Mouse (Mus musculus): ENCODE data around the gene Zfp872. TPM values are rescaled to one million over a fixed set of nuclear protein-coding genes. Genes with fewer than 3 reads are reported as not detected.

The Zfp872 gene
- total and polyA plus RNA-seq, 2 experiments = 0.07 to 0.09 TPM

DNA sequence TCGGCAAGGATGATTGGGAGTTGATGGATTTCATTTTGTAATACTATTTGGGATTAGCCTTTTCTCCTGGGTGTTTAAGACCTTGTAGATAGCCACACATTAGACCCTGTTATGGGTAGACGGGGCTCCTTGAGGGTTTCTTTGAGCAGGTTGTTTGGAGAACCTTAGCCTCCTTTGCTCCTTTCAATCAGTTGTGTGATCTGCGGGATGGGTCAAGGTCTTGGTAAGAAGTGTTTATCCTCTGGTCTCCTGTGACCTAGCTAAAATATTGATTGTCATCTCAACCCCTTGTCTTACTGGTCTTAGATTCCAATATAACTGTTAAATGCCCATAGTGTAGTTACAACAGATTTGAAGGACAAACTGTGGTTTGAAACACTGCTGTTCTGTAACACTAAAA, 42.2 kb downstream of the Zfp872 start:
- Histone ChIP-seq H3K27ac (replicated peaks; ENCODE audit: insufficient read depth, low read depth, low read length) (peak overlapping the region; percentile 64), H3K79me2 (ENCODE audit: control insufficient read depth, insufficient read depth, low read length) (peaks cover 25% of the 10 kb centered on the region; the same call in 1 of the 2 replicates), H3K4me3 (ENCODE audit: insufficient read depth, low read depth, low read length) (peak overlapping the region; percentile 13; the same call in 1 of the 2 replicates), H3K9ac (ENCODE audit: low read depth, low read length) (peak overlapping the region; percentile 49; the same call in 1 of the 2 replicates), H3K36me3 (ENCODE audit: control insufficient read depth, insufficient read depth, low read length) (peaks cover 3% of the 10 kb centered on the region), H3K4me1 (ENCODE audit: control insufficient read depth, insufficient read depth, low read length) (peaks cover 10% of the 10 kb centered on the region), H3K27me3 (ENCODE audit: control insufficient read depth, insufficient read depth, low read length) (no peaks in the 10 kb centered on the region)
- peak; percentile 73 for DNase-seq (ENCODE audit: extremely low read depth, low read depth, low spot score)
- TF ChIP-seq CTCF (IDR thresholded peaks at IDR 0.05; ENCODE audit: low read depth, low read length) = no peak
- no peak for TF ChIP-seq POLR2A (IDR thresholded peaks at IDR 0.05; ENCODE audit: extremely low read depth, insufficient read depth, low read length)
- 23% methylated on average over 3 of the region's 3 CpGs for WGBS

GRCm38 (mm10) chr9:22230556-22230955, 42.7 kb downstream of the Zfp872 start:
- Histone ChIP-seq H3K4me3 (ENCODE audit: insufficient read depth, low read depth, low read length) (no peak overlapping the region), H3K79me2 (ENCODE audit: control insufficient read depth, insufficient read depth, low read length) (peaks cover 29% of the 10 kb centered on the region; the same call in 1 of the 2 replicates), H3K27me3 (ENCODE audit: control insufficient read depth, insufficient read depth, low read length) (no peaks in the 10 kb centered on the region), H3K9ac (ENCODE audit: low read depth, low read length) (no peak overlapping the region), H3K4me1 (ENCODE audit: control insufficient read depth, insufficient read depth, low read length) (peaks cover 10% of the 10 kb centered on the region), H3K36me3 (ENCODE audit: control insufficient read depth, insufficient read depth, low read length) (peaks cover 8% of the 10 kb centered on the region), H3K27ac (replicated peaks; ENCODE audit: insufficient read depth, low read depth, low read length) (no peak overlapping the region; the same call in 1 of the 2 replicates)
- TF ChIP-seq POLR2A (IDR thresholded peaks at IDR 0.05; ENCODE audit: extremely low read depth, insufficient read depth, low read length) (no peak), CTCF (IDR thresholded peaks at IDR 0.05; ENCODE audit: low read depth, low read length) (no peak)
- peak; percentile 70 for DNase-seq (ENCODE audit: extremely low read depth, low read depth, low spot score)

GRCm38 (mm10) chr9:22240001-22240400, 52.1 kb downstream of the Zfp872 start:
- TF ChIP-seq CTCF (IDR thresholded peaks at IDR 0.05; ENCODE audit: low read depth, low read length) (no peak), POLR2A (IDR thresholded peaks at IDR 0.05; ENCODE audit: extremely low read depth, insufficient read depth, low read length) (no peak)
- no peak overlapping the region for H3K27ac ChIP-seq (replicated peaks; ENCODE audit: insufficient read depth, low read depth, low read length)
- DNase-seq (ENCODE audit: extremely low read depth, low read depth, low spot score) = no peak
- peaks cover 80% of the 10 kb centered on the region for H3K36me3 ChIP-seq (ENCODE audit: control insufficient read depth, insufficient read depth, low read length)
- no peak overlapping the region for H3K9ac ChIP-seq (ENCODE audit: low read depth, low read length)
- no peak overlapping the region for H3K4me3 ChIP-seq (ENCODE audit: insufficient read depth, low read depth, low read length)
- 99% methylated on average over 4 of the region's 4 CpGs for WGBS
- H3K79me2 ChIP-seq (ENCODE audit: control insufficient read depth, insufficient read depth, low read length) = peaks cover 5% of the 10 kb centered on the region; the same call in 1 of the 2 replicates
- no peaks in the 10 kb centered on the region for H3K4me1 ChIP-seq (ENCODE audit: control insufficient read depth, insufficient read depth, low read length)
- H3K27me3 ChIP-seq (ENCODE audit: control insufficient read depth, insufficient read depth, low read length) = no peaks in the 10 kb centered on the region

- DNase-seq (ENCODE audit: extremely low read depth, low read depth, low spot score) = no peak
- no peaks in the 10 kb centered on the region for H3K27me3 ChIP-seq (ENCODE audit: control insufficient read depth, insufficient read depth, low read length)
- no peaks in the 10 kb centered on the region; the same call in 1 of the 2 replicates for H3K4me1 ChIP-seq (ENCODE audit: control insufficient read depth, insufficient read depth, low read length)
- H3K4me3 ChIP-seq (ENCODE audit: insufficient read depth, low read depth, low read length) = no peak overlapping the region
- peaks cover 44% of the 10 kb centered on the region for H3K36me3 ChIP-seq (ENCODE audit: control insufficient read depth, insufficient read depth, low read length)
- no peak overlapping the region for H3K27ac ChIP-seq (replicated peaks; ENCODE audit: insufficient read depth, low read depth, low read length)
- WGBS = 99% methylated on average over 2 of the region's 2 CpGs
- TF ChIP-seq POLR2A (IDR thresholded peaks at IDR 0.05; ENCODE audit: extremely low read depth, insufficient read depth, low read length) = no peak
- TF ChIP-seq CTCF (IDR thresholded peaks at IDR 0.05; ENCODE audit: low read depth, low read length) = no peak
- H3K79me2 ChIP-seq (ENCODE audit: control insufficient read depth, insufficient read depth, low read length) = no peaks in the 10 kb centered on the region
- H3K9ac ChIP-seq (ENCODE audit: low read depth, low read length) = no peak overlapping the region
Measured at GRCm38 (mm10) chr9:22244242-22244641, 56.4 kb downstream of the Zfp872 start.

Other genes with a start within 250 kb of the Zfp872 start
- 4.1 and 5.3 TPM in 2 replicates for gene Swsap1, start 232.3 kb upstream of the Zfp872 start, total RNA-seq (2014; rRNA removed)
- 4.7 and 5.2 TPM in 2 replicates for gene Swsap1, start 232.3 kb upstream of the Zfp872 start, polyA plus RNA-seq (2012; rRNA removed)
- 0.74 and 1.8 TPM in 2 replicates for gene Epor, start 224.6 kb upstream of the Zfp872 start, total RNA-seq (2014; rRNA removed)
- gene Epor, start 224.6 kb upstream of the Zfp872 start, polyA plus RNA-seq (2012; rRNA removed) = 4.8 and 5.0 TPM in 2 replicates
- gene Rgl3, start 198.6 kb upstream of the Zfp872 start, total RNA-seq (2014; rRNA removed) = 5.0 and 5.9 TPM in 2 replicates
- 41.8 and 44.2 TPM in 2 replicates for gene Rgl3, start 198.6 kb upstream of the Zfp872 start, polyA plus RNA-seq (2012; rRNA removed)
- gene Ccdc151, start 185.5 kb upstream of the Zfp872 start, total RNA-seq (2014; rRNA removed) = 0.34 and 0.46 TPM in 2 replicates
- gene Ccdc151, start 185.5 kb upstream of the Zfp872 start, polyA plus RNA-seq (2012; rRNA removed) = 0.59 and 0.76 TPM in 2 replicates
- 60.0 and 63.6 TPM in 2 replicates for gene Prkcsh, start 185.3 kb upstream of the Zfp872 start, total RNA-seq (2014; rRNA removed)
- 95.5 and 99.3 TPM in 2 replicates for gene Prkcsh, start 185.3 kb upstream of the Zfp872 start, polyA plus RNA-seq (2012; rRNA removed)
- gene Elavl3, start 136.1 kb upstream of the Zfp872 start, total RNA-seq (2014; rRNA removed) = not detected in 2 replicates
- gene Elavl3, start 136.1 kb upstream of the Zfp872 start, polyA plus RNA-seq (2012; rRNA removed) = not detected in 2 replicates
- gene Gm49318, start 116.8 kb upstream of the Zfp872 start, total RNA-seq (2014; rRNA removed) = not detected in 2 replicates
- gene Gm49318, start 116.8 kb upstream of the Zfp872 start, polyA plus RNA-seq (2012; rRNA removed) = not detected in 2 replicates
- gene Zfp653, start 116.7 kb upstream of the Zfp872 start, total RNA-seq (2014; rRNA removed) = 2.9 and 3.6 TPM in 2 replicates
- 6.9 and 13.0 TPM in 2 replicates for gene Zfp653, start 116.7 kb upstream of the Zfp872 start, polyA plus RNA-seq (2012; rRNA removed)
- gene Ecsit, start 102.7 kb upstream of the Zfp872 start, total RNA-seq (2014; rRNA removed) = 34.1 and 39.1 TPM in 2 replicates
- gene Ecsit, start 102.7 kb upstream of the Zfp872 start, polyA plus RNA-seq (2012; rRNA removed) = 63.9 and 69.2 TPM in 2 replicates
- gene Cnn1, start 88.9 kb upstream of the Zfp872 start, total RNA-seq (2014; rRNA removed) = 0.28 and 1.0 TPM in 2 replicates
- 0.22 and 0.36 TPM in 2 replicates for gene Cnn1, start 88.9 kb upstream of the Zfp872 start, polyA plus RNA-seq (2012; rRNA removed)
- 46.2 and 56.8 TPM in 2 replicates for gene Elof1, start 70.9 kb upstream of the Zfp872 start, total RNA-seq (2014; rRNA removed)
- gene Elof1, start 70.9 kb upstream of the Zfp872 start, polyA plus RNA-seq (2012; rRNA removed) = 106 and 108 TPM in 2 replicates
- 93.6 and 123 TPM in 2 replicates for gene Acp5, start 52.4 kb upstream of the Zfp872 start, total RNA-seq (2014; rRNA removed)
- gene Acp5, start 52.4 kb upstream of the Zfp872 start, polyA plus RNA-seq (2012; rRNA removed) = 200 and 211 TPM in 2 replicates
- 21.6 and 23.0 TPM in 2 replicates for gene Pigyl, start 31.2 kb upstream of the Zfp872 start, total RNA-seq (2014; rRNA removed)
- 45.8 and 53.0 TPM in 2 replicates for gene Pigyl, start 31.2 kb upstream of the Zfp872 start, polyA plus RNA-seq (2012; rRNA removed)
- gene Zfp809, start 37.6 kb downstream of the Zfp872 start, total RNA-seq (2014; rRNA removed) = 15.8 and 18.6 TPM in 2 replicates
- gene Zfp809, start 37.6 kb downstream of the Zfp872 start, polyA plus RNA-seq (2012; rRNA removed) = 12.8 and 15.5 TPM in 2 replicates
- 0.09 and 0.13 TPM in 2 replicates for gene Zfp599, start 71.8 kb downstream of the Zfp872 start, total RNA-seq (2014; rRNA removed)
- gene Zfp599, start 71.8 kb downstream of the Zfp872 start, polyA plus RNA-seq (2012; rRNA removed) = not detected in 2 replicates
- 4.6 and 4.7 TPM in 2 replicates for gene Zfp810, start 119.6 kb downstream of the Zfp872 start, total RNA-seq (2014; rRNA removed)
- gene Zfp810, start 119.6 kb downstream of the Zfp872 start, polyA plus RNA-seq (2012; rRNA removed) = 1.7 and 2.0 TPM in 2 replicates
- gene Anln, start 201.1 kb downstream of the Zfp872 start, total RNA-seq (2014; rRNA removed) = 1.1 and 1.2 TPM in 2 replicates
- 0.07 and 0.23 TPM in 2 replicates for gene Anln, start 201.1 kb downstream of the Zfp872 start, polyA plus RNA-seq (2012; rRNA removed)
- 0.13 and 0.18 TPM in 2 replicates for gene 9530077C05Rik, start 223.4 kb downstream of the Zfp872 start, total RNA-seq (2014; rRNA removed)
- 0.04 and 0.07 TPM in 2 replicates for gene 9530077C05Rik, start 223.4 kb downstream of the Zfp872 start, polyA plus RNA-seq (2012; rRNA removed)